Mouse (Mus musculus) splenic B cell, adult 2 months (primary cell): Measurements from ENCODE around the gene Btnl2.

Experiments used
- DNase-seq: peaks from one replicate; pipeline ENCODE4 v3.0.0-alpha.2; 2011; ENCODE audit warnings: low read depth, low spot score
- H3K27me3 ChIP-seq: 2 replicates; pipeline ENCODE4 v1.6.1; 2012; ENCODE audit warnings: mild to moderate bottlenecking, low read length, moderate library complexity, mixed read lengths; ENCODE audit not compliant: control insufficient read depth, poor library complexity, insufficient read depth, severe bottlenecking
- H3K36me3 ChIP-seq: 2 replicates; pipeline ENCODE4 v1.6.1; 2012; ENCODE audit warnings: mild to moderate bottlenecking, low read length, moderate library complexity, mixed read lengths; ENCODE audit not compliant: control insufficient read depth, poor library complexity, insufficient read depth, severe bottlenecking

Btnl2 gene

GRCm38 (mm10) chr17:34326373-34326772 is 28.2 kb upstream of the Btnl2 start:
- no peaks in the 10 kb centered on the region for H3K27me3 ChIP-seq
- no peaks in the 10 kb centered on the region for H3K36me3 ChIP-seq
- DNase-seq, result peak; percentile 81

GRCm38 (mm10) chr17:34329807-34330206 is 24.8 kb upstream of the Btnl2 start:
- H3K36me3 ChIP-seq, result peaks cover 12% of the 10 kb centered on the region
- peak; percentile 79 for DNase-seq

GRCm38 (mm10) chr17:34331200-34331599 is 23.4 kb upstream of the Btnl2 start:
- H3K36me3 ChIP-seq, result peaks cover 19% of the 10 kb centered on the region
- H3K27me3 ChIP-seq, result no peaks in the 10 kb centered on the region
- peak; percentile 73 for DNase-seq

More at GRCm38 (mm10) chr17:34329807-34330206, 24.8 kb upstream of the Btnl2 start:
- H3K27me3 ChIP-seq, result no peaks in the 10 kb centered on the region

- no peaks in the 10 kb centered on the region for H3K27me3 ChIP-seq
- peak; percentile 56 for DNase-seq
- peaks cover 3% of the 10 kb centered on the region; the same call in 1 of the 2 replicates for H3K36me3 ChIP-seq
Observed at GRCm38 (mm10) chr17:34340619-34341402, 13.8 kb upstream of the Btnl2 start.

GRCm38 (mm10) chr17:34344882-34345281 is 9.7 kb upstream of the Btnl2 start:
- no peak for DNase-seq
- Histone ChIP-seq H3K27me3 (no peaks in the 10 kb centered on the region), H3K36me3 (no peaks in the 10 kb centered on the region)

- no peak for DNase-seq
- Histone ChIP-seq H3K36me3 (no peaks in the 10 kb centered on the region), H3K27me3 (no peaks in the 10 kb centered on the region)
Observed at GRCm38 (mm10) chr17:34345486-34345885, 9.1 kb upstream of the Btnl2 start.

GRCm38 (mm10) chr17:34346041-34346440 is 8.6 kb upstream of the Btnl2 start:
- no peaks in the 10 kb centered on the region for H3K36me3 ChIP-seq
- H3K27me3 ChIP-seq, result no peaks in the 10 kb centered on the region
- peak; percentile 71 for DNase-seq

- H3K27me3 ChIP-seq, result no peaks in the 10 kb centered on the region
- DNase-seq, result peak; percentile 99
- H3K36me3 ChIP-seq, result no peaks in the 10 kb centered on the region
Observed at GRCm38 (mm10) chr17:34347606-34348308, 6.9 kb upstream of the Btnl2 start.

GRCm38 (mm10) chr17:34349429-34349828 is 5.2 kb upstream of the Btnl2 start:
- DNase-seq, result peak; percentile 96
- H3K27me3 ChIP-seq, result no peaks in the 10 kb centered on the region
- H3K36me3 ChIP-seq, result no peaks in the 10 kb centered on the region

GRCm38 (mm10) chr17:34354940-34355339 is 318 bp downstream of the Btnl2 start:
- peak; percentile 88 for DNase-seq
- H3K36me3 ChIP-seq, result no peaks in the 10 kb centered on the region
- no peaks in the 10 kb centered on the region for H3K27me3 ChIP-seq

GRCm38 (mm10) chr17:34362954-34363546 is 8.4 kb downstream of the Btnl2 start:
- peak; percentile 60 for DNase-seq
- H3K27me3 ChIP-seq, result no peaks in the 10 kb centered on the region
- H3K36me3 ChIP-seq, result no peaks in the 10 kb centered on the region

GRCm38 (mm10) chr17:34363676-34364310 is 9.2 kb downstream of the Btnl2 start:
- Histone ChIP-seq H3K36me3 (no peaks in the 10 kb centered on the region), H3K27me3 (no peaks in the 10 kb centered on the region)
- DNase-seq, result peak; percentile 54

GRCm38 (mm10) chr17:34365031-34365430 is 10.4 kb downstream of the Btnl2 start:
- Histone ChIP-seq H3K36me3 (no peaks in the 10 kb centered on the region), H3K27me3 (no peaks in the 10 kb centered on the region)
- no peak for DNase-seq

- DNase-seq, result no peak
- no peaks in the 10 kb centered on the region for H3K27me3 ChIP-seq
- H3K36me3 ChIP-seq, result no peaks in the 10 kb centered on the region
Observed at GRCm38 (mm10) chr17:34370563-34370962, 15.9 kb downstream of the Btnl2 start.
